Mouse (Mus musculus) right cerebral cortex, postnatal 4 days (tissue): ENCODE measurements at regions not wholly inside any gene's neighbourhood (a gene's known extent, or its start where the extent isn't known, plus 50 kb on each side); places are given as distances from the start of the nearest gene placed in this dataset.

Source experiments
- DNase-seq: peaks from one replicate; pipeline ENCODE4 v3.0.0-alpha.2; 2022

DNA sequence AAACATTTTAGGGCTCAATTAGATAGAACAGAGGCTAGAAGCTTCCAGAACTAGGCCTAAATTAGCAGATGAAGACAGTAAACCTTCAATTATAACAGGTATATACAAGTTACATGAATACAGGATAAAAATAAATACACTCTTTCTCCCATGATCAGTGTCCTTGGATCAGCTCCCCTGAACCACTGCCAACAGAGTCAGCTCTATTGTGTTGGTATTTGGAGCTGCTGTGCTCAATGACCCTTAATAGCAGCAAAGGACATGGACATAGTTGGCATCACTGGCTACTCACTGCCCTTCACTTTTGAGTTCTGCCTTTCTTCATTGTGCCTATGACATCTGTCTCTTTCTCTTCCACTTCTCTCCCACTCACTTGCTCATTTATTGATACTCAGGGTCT lies 639.1 kb upstream of the 4921530L21Rik start:
- no peak for DNase-seq

DNA sequence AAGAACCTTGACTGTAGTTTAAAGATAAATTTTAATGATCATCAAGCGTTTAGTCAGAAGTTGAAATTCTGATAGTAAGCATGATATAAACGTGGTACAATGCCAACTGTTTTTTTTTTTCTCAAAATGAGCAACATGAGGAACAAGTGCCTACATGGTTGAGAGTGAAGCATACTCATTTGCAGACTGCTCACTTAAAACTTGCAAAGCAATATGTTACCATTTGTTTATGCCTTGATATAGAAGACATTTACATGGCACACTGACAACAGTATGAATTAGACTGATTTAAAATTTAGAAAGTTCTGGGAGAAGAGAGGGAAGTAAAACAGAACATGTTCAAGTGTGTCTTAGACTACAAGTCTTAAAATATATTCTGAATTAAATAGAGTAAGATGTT lies 632.2 kb upstream of the 4921530L21Rik start:
- no peak for DNase-seq

DNA sequence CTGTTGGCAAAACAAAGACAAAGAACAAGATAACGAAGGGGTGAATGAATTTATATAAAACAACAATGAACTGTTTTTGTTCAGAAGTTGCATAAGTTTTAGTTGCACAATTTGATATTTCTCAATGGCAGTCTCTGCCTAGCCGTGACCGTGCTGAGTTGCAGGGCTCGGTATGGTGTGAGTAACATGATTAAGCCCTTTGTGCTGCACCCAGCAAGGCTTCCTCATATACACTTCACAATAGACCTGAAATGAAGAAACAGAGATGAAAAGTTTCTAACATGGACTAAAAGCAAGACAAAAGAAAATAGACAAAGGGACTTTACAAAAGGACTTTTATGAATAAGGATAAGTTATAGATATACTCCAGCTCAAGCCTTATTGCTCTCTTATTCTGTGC lies 624.9 kb upstream of the 4921530L21Rik start:
- DNase-seq, result no peak

DNA sequence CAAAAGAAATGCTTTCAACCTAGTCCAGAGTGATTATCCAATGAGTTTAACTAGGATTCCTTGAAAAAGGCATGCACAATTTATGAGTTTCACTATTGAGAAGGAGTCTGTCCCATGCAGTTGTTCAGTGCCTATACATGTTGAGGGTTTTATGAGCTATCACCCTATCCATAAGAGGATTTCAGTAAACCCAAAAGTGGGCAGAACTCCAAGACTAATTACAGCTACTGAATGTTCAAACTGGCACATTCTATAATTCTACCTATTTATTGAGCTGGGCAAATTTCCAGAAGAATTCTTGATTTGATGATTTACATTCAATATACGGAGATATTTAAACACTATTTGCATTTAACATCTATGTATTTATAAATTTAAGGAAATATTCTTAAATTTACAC lies 599.6 kb upstream of the 4921530L21Rik start:
- DNase-seq, result no peak

DNA sequence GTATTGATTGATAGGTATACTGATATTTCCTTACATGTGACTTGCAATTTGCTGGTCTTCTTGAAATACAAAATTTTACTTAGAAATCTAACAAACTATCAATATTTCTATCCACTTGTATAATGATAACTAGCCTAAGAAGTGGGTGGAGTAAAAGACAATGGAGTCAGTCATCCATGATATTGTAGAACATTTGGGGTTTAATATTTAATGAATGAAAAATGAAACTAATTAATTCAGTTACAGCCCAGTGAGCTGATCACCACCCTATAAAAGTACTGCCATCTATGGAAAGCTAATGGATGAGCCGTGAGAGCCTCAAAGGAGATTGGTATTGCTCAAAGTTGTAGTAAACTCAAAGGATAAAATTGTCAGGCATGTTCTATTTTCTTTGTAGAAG lies 599.0 kb upstream of the 4921530L21Rik start:
- DNase-seq, result no peak

DNA sequence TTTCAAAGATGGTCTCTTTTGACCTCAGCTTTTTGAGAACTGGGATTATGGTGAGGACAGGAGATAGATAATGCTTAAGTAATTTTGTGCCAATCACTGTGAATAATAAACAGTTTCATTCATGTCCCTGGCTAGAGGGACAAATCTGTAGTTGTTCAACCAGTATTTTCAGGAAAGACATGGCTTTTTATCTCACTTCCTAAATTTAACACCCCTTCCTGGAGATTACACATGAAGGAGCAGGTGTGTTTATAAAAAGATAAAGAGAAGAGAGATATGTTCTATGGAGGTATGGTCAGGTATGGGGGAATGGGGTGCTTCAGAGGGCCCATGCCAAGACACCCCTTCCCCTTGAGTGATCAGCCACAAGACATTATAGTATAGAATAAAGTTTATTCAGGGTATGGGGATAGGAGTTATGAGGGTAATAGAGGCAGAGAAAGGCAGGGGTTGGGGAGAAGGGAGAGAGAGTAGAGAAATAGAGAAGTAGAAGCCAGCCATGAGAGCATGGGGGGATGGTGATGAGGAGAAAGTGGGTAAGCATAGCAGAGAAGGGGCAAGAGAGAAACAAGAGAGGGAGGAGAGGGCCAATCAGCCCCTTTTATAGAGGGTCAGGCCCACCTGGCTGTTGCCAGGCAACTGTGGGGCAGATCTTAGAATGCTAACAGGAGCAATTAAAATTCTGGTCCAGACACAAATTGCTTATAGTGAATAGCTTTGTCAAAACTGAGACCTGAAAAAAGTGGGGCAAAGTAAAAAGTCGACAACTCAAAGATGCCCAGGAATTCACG lies 566.7 kb upstream of the 4921530L21Rik start:
- no peak for DNase-seq

DNA sequence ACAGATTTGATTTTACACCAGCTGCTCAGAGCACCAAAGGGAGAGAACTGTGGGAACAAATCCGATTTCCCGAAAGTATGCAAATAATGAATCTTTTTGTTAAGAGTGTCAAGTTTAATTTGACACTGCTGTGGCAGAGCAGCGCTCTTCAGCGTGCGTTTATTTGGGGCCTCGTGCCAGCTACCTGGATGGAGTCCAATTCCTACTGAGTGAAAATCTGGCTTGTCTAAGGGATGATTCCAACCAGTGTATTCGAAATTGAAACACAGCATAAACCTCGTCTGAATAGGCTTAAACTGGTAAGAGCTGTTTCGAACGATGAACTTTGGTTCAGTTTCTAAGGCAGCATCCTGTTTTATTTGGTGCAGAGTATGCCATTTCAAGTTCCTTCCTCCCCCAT lies 524.1 kb upstream of the 4921530L21Rik start:
- DNase-seq, result peak; percentile 87
